Mouse (Mus musculus) liver, embryonic 14.5 days (tissue): Measurements from ENCODE around the gene Lamp1.

Experiments used
- CTCF ChIP-seq: IDR thresholded peaks from 2 replicates; pipeline ENCODE4 v1.5.1; 2016; ENCODE audit warnings: antibody characterized with exemption, low read depth, control low read depth
- EP300 ChIP-seq: IDR thresholded peaks from 2 replicates; pipeline ENCODE4 v1.6.1; 2016; ENCODE audit warnings: antibody characterized with exemption, low read depth

DNA sequence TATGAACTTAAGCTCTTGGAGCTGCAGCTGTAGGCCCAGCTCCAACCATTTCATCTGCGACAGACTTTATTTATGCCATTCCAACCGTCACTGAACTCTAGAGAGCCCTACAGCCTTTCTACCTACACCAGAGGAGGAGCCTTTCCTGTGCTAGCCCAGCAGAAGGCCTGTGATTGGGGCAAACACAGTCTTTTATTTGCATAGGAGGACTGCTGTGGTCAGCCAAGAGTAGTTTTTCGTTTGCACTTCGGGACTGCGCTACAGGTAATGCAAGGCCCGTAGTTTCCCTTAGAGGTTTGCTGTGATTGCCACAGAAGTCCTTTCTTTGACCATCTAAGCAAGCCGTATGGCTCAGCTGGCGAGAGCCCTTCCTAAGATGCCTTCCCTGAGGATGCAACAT lies 57.4 kb downstream of the Lamp1 start:
- TF ChIP-seq CTCF (no peak), EP300 (no peak)
